Mouse (Mus musculus): ENCODE measurements around the gene Samd1.

- TF ChIP-seq HCFC1 (IDR thresholded peaks at IDR 0.05; ENCODE audit: low read depth, low read length) = peak; percentile 55; the same call in 1 of the 2 replicates
- no peak for TF ChIP-seq GATA1 (IDR thresholded peaks at IDR 0.05; ENCODE audit: low read depth, low read length)
- no peak for TF ChIP-seq TBP (IDR thresholded peaks at IDR 0.05; ENCODE audit: low read depth, low read length)
- TF ChIP-seq MXI1 (IDR thresholded peaks at IDR 0.05; ENCODE audit: low read depth, low read length) = no peak; the same call in 1 of the 2 replicates
- peak; percentile 29; the same call in 1 of the 2 replicates for TF ChIP-seq NELFE (IDR thresholded peaks at IDR 0.05; ENCODE audit: low read depth, low read length)
- peak in 1 of 2 experiments; percentile 14; a peak in 1 of 4 replicates for TF ChIP-seq POLR2A (IDR thresholded peaks at IDR 0.05; ENCODE audit: control insufficient read depth in 1 of 2, insufficient read depth in 1 of 2, low read depth in 1 of 2, low read length in 2 of 2, poor library complexity in 1 of 2)
- TF ChIP-seq KAT2A (conservative IDR thresholded peaks at IDR 0.05; ENCODE audit: low read depth, low read length) = no peak
- no peak for TF ChIP-seq BHLHE40 (IDR thresholded peaks at IDR 0.05; ENCODE audit: borderline replicate concordance, low read depth, low read length)
- peak; percentile 48 to 63 (median 57) for TF ChIP-seq CTCF (IDR thresholded peaks at IDR 0.05 in 2 of 3, conservative IDR thresholded peaks at IDR 0.05 in 1 of 3; ENCODE audit: control insufficient read depth in 1 of 3, insufficient read depth in 1 of 3, low read depth in 2 of 3, low read length in 3 of 3, poor library complexity in 1 of 3, severe bottlenecking in 1 of 3)
- no peak for TF ChIP-seq ZC3H11A (IDR thresholded peaks at IDR 0.05; ENCODE audit: low read depth, low read length)
- no peak for TF ChIP-seq ELF1 (IDR thresholded peaks at IDR 0.05; ENCODE audit: low read depth, low read length)
- TF ChIP-seq MAZ (IDR thresholded peaks at IDR 0.05; ENCODE audit: low read depth, low read length) = no peak
- peak; percentile 58; the same call in 1 of the 2 replicates for TF ChIP-seq MYC (IDR thresholded peaks at IDR 0.05; ENCODE audit: low read depth, low read length)
- TF ChIP-seq ZMIZ1 (IDR thresholded peaks at IDR 0.05; ENCODE audit: low read depth, low read length) = no peak
These were observed 972 bp downstream of the Samd1 start for GRCm38 (mm10) chr8:83998231-83999056.

All from MEL (cell line).